ENCODE assay signal across 12 mouse cellular contexts in the genomic region with DNA sequence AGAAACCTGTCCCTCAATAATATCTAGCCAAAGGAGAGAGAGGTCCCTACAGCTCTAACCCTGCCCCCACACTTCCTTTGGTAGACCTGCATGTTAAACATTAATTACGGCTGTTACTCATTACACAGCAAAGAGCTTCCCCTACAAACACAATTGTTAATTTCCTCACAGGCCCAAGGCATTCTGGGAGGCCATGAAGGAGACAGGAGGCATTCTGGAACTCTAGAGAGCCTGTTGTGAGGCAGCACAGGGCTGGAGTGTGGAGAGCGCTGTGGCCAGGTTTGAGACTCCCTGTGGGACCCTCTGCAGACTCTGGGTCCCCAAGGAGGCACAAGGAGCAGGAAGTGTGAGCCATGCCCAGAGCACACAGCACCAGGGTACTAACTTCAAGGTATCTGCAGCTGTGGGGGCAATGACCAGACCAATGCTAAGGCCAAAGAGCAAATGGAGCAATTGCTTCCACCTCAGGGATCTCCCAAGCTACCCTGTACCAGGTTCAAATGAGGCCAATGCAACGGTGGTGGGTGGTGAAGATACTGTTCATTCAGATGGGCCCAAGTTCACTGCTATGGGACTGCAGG. TPM values are rescaled to one million over a fixed set of nuclear protein-coding genes. Genes with fewer than 3 reads are reported as not detected.
DNase-seq lines count a peak whose midpoint lies in the region; ATAC-seq lines count a peak whose summit lies in the region.
"Had no signal": no experiment of that assay in that cellular context is flagged by ENCODE, and none has a peak within 500 bp of the region (broad histone marks: within the 10 kb centered on the region; RNA-seq: fewer than 3 reads in every experiment).

No protein-coding gene starts in this region.

- 54% methylated on average over 3 of the region's 3 CpGs for WGBS in neural tube, embryonic 15.5 days
- 71% methylated on average over 3 of the region's 3 CpGs for WGBS in liver, embryonic 13.5 days (ENCODE audit: insufficient replicate concordance)

- no peak overlapping the region for H3K4me2 ChIP-seq in neural tube, embryonic 15.5 days
- H3K4me2 ChIP-seq in liver, embryonic 13.5 days = no peak overlapping the region
- H3K4me2 ChIP-seq: limb, embryonic 15.5 days had no signal

- H3K27me3 ChIP-seq in neural tube, embryonic 15.5 days (replicated peaks) = no peaks in the 10 kb centered on the region
- no peaks in the 10 kb centered on the region for H3K27me3 ChIP-seq in liver, embryonic 13.5 days
- H3K27me3 ChIP-seq: limb, embryonic 15.5 days had no signal

- peaks cover 38% of the 10 kb centered on the region for H3K4me1 ChIP-seq in neural tube, embryonic 15.5 days
- H3K4me1 ChIP-seq in liver, embryonic 13.5 days (replicated peaks) = peaks cover 52% of the 10 kb centered on the region

- intact Hi-C loops in left cerebral cortex, postnatal 10 days (cut with DNase I) = no loop called here

- ATAC-seq in neural tube, embryonic 15.5 days (ENCODE audit: low FRiP score) = no peak
- ATAC-seq in liver, embryonic 13.5 days (ENCODE audit: low read depth) = peak; percentile 59
- ATAC-seq: hindbrain, embryonic 16.5 days had no signal

- no peak overlapping the region for H3K4me3 ChIP-seq in neural tube, embryonic 15.5 days (replicated peaks)
- no peak overlapping the region for H3K4me3 ChIP-seq in liver, embryonic 13.5 days (replicated peaks)
- H3K4me3 ChIP-seq: limb, embryonic 15.5 days had no signal

- no peaks in the 10 kb centered on the region for H3K9me3 ChIP-seq in neural tube, embryonic 15.5 days (replicated peaks)
- no peaks in the 10 kb centered on the region for H3K9me3 ChIP-seq in liver, embryonic 13.5 days (replicated peaks)
- H3K9me3 ChIP-seq: limb, embryonic 15.5 days had no signal

- H3K9ac ChIP-seq in neural tube, embryonic 15.5 days (replicated peaks) = no peak overlapping the region; the same call in 1 of the 2 replicates
- no peak overlapping the region for H3K9ac ChIP-seq in liver, embryonic 13.5 days
- H3K9ac ChIP-seq: limb, embryonic 15.5 days had no signal

- 0 out of 2 replicates have a peak overlapping the region, but pooled peaks have one; percentile 15 for H3K27ac ChIP-seq in neural tube, embryonic 15.5 days (replicated peaks)
- peak overlapping the region; percentile 79 for H3K27ac ChIP-seq in liver, embryonic 13.5 days

- no peaks in the 10 kb centered on the region for H3K36me3 ChIP-seq in neural tube, embryonic 15.5 days
- H3K36me3 ChIP-seq in liver, embryonic 13.5 days = peaks cover 34% of the 10 kb centered on the region

- DNase-seq in adrenal gland, adult 2 months = peak; percentile 28
- no peak for DNase-seq in adrenal gland, adult 8-10 months
- DNase-seq in neural tube, embryonic 10.5 days (ENCODE audit: extremely low spot score, low spot score) = no peak
- no peak for DNase-seq in liver, embryonic 13.5 days
- no peak for DNase-seq in left cerebral cortex, postnatal 10 days (ENCODE audit: extremely low spot score in 1 of 2, low spot score in 2 of 2)
- DNase-seq in testis, postnatal 10 days (ENCODE audit: low spot score) = no peak
- DNase-seq in urinary bladder, postnatal 4 days (ENCODE audit: low spot score in 2 of 2) = no peak
- DNase-seq: cerebellum, adult 11-12 months; thymus, postnatal 14 days had no signal

RNA-seq across cellular contexts. Expression of a gene that starts 44.8 kb away (rescaled TPM):
- total RNA-seq in adrenal gland, adult 2 months (2021) = 100 to 1,000 TPM; 298 to 434 TPM
- 136 and 197 TPM in 2 replicates for polyA plus RNA-seq in adrenal gland, adult 2 months (2012; rRNA removed)
- total RNA-seq in adrenal gland, adult 8-10 months (2022) = 100 to 1,000 TPM; 191 to 350 (median 261) TPM
- 68.1 and 69.1 TPM in 2 replicates for polyA plus RNA-seq in neural tube, embryonic 15.5 days (2015; fragmentation: Nextera tagmentation; extraction: Ambion mirVana)
- 64.9 and 72.5 TPM in 2 replicates for polyA plus RNA-seq in liver, embryonic 13.5 days (2015; fragmentation: Nextera tagmentation; extraction: Ambion mirVana)
- total RNA-seq in left cerebral cortex, postnatal 10 days (2021) = 100 to 1,000 TPM; 100 to 105 TPM
